Mouse (Mus musculus): ENCODE results near the gene Tpgs1. TPM values are rescaled to one million over a fixed set of nuclear protein-coding genes. Genes with fewer than 3 reads are reported as not detected.

The Tpgs1 gene
- 66.0 and 76.6 TPM in 2 replicates for polyA plus RNA-seq (2016; fragmentation: Nextera tagmentation; extraction: Ambion mirVana)

GRCm38 (mm10) chr10:79668771-79669575 is at the start of gene Tpgs1:
TSS of gene Tpgs1 (plus strand) at chr10:79669369.
- under 1% methylated on average over 45 of the region's 45 CpGs for WGBS
- DNase-seq (ENCODE audit: low spot score) = peak; percentile 93
- H3K4me1 ChIP-seq (replicated peaks) = peaks cover 38% of the 10 kb centered on the region

GRCm38 (mm10) chr10:79623950-79624349 is 45.2 kb upstream of the Tpgs1 start:
- 70% methylated on average over 12 of the region's 12 CpGs for WGBS
- no peaks in the 10 kb centered on the region for H3K27me3 ChIP-seq (ENCODE audit: insufficient read depth, poor library complexity, severe bottlenecking)
- peaks cover 36% of the 10 kb centered on the region for H3K36me3 ChIP-seq
- 0 out of 2 replicates have a peak overlapping the region, but pooled peaks have one; percentile 23 for H3K27ac ChIP-seq
- H3K9me3 ChIP-seq = no peaks in the 10 kb centered on the region
- no peak for DNase-seq (ENCODE audit: low spot score)
- H3K4me3 ChIP-seq = no peak overlapping the region
- H3K4me1 ChIP-seq (replicated peaks) = peaks cover 19% of the 10 kb centered on the region

More at GRCm38 (mm10) chr10:79668771-79669575, at the start of gene Tpgs1:
- Histone ChIP-seq H3K9me3 (no peaks in the 10 kb centered on the region), H3K27me3 (ENCODE audit: insufficient read depth, poor library complexity, severe bottlenecking) (no peaks in the 10 kb centered on the region), H3K36me3 (peaks cover 26% of the 10 kb centered on the region), H3K27ac (peak within 1 kb of the TSS; percentile 98), H3K4me3 (peak within 1 kb of the TSS; percentile 77)

GRCm38 (mm10) chr10:79625398-79625797 is 43.8 kb upstream of the Tpgs1 start:
- WGBS = 85% methylated on average over 9 of the region's 9 CpGs
- DNase-seq (ENCODE audit: low spot score) = no peak
- Histone ChIP-seq H3K4me3 (no peak overlapping the region), H3K4me1 (replicated peaks) (peaks cover 16% of the 10 kb centered on the region), H3K36me3 (peaks cover 32% of the 10 kb centered on the region), H3K27ac (no peak overlapping the region), H3K27me3 (ENCODE audit: insufficient read depth, poor library complexity, severe bottlenecking) (no peaks in the 10 kb centered on the region), H3K9me3 (0 out of 2 replicates have a peak, but pooled peaks cover 2% of the 10 kb centered on the region)

- Histone ChIP-seq H3K4me3 (no peak overlapping the region), H3K27ac (no peak overlapping the region), H3K27me3 (ENCODE audit: insufficient read depth, poor library complexity, severe bottlenecking) (no peaks in the 10 kb centered on the region), H3K36me3 (peaks cover 29% of the 10 kb centered on the region), H3K4me1 (replicated peaks) (peaks cover 12% of the 10 kb centered on the region; the same call in 1 of the 2 replicates), H3K9me3 (0 out of 2 replicates have a peak, but pooled peaks cover 5% of the 10 kb centered on the region)
- WGBS = 88% methylated on average over 10 of the region's 10 CpGs
- no peak for DNase-seq (ENCODE audit: low spot score)
Observed at GRCm38 (mm10) chr10:79626156-79626555, 43.0 kb upstream of the Tpgs1 start.

- no peaks in the 10 kb centered on the region for H3K27me3 ChIP-seq (ENCODE audit: insufficient read depth, poor library complexity, severe bottlenecking)
- 0 out of 2 replicates have a peak, but pooled peaks cover 5% of the 10 kb centered on the region for H3K9me3 ChIP-seq
- WGBS = 87% methylated on average over 5 of the region's 5 CpGs
Observed at GRCm38 (mm10) chr10:79628377-79628776, 40.8 kb upstream of the Tpgs1 start.

GRCm38 (mm10) chr10:79631432-79631831 is 37.7 kb upstream of the Tpgs1 start:
- Histone ChIP-seq H3K27me3 (ENCODE audit: insufficient read depth, poor library complexity, severe bottlenecking) (no peaks in the 10 kb centered on the region), H3K36me3 (peaks cover 16% of the 10 kb centered on the region), H3K4me3 (no peak overlapping the region), H3K27ac (no peak overlapping the region), H3K4me1 (replicated peaks) (peaks cover 17% of the 10 kb centered on the region), H3K9me3 (0 out of 2 replicates have a peak, but pooled peaks cover 5% of the 10 kb centered on the region)
- DNase-seq (ENCODE audit: low spot score) = no peak
- 76% methylated on average over 4 of the region's 4 CpGs for WGBS

More at GRCm38 (mm10) chr10:79628377-79628776, 40.8 kb upstream of the Tpgs1 start:
- Histone ChIP-seq H3K36me3 (peaks cover 29% of the 10 kb centered on the region), H3K4me3 (no peak overlapping the region), H3K4me1 (replicated peaks) (peaks cover 9% of the 10 kb centered on the region), H3K27ac (no peak overlapping the region)
- DNase-seq (ENCODE audit: low spot score) = no peak

- Histone ChIP-seq H3K4me1 (replicated peaks) (peaks cover 35% of the 10 kb centered on the region), H3K36me3 (peaks cover 11% of the 10 kb centered on the region), H3K27ac (peak overlapping the region; percentile 23; the same call in 1 of the 2 replicates), H3K9me3 (0 out of 2 replicates have a peak, but pooled peaks cover 5% of the 10 kb centered on the region), H3K27me3 (ENCODE audit: insufficient read depth, poor library complexity, severe bottlenecking) (peaks cover 9% of the 10 kb centered on the region), H3K4me3 (no peak overlapping the region)
- DNase-seq (ENCODE audit: low spot score) = no peak
- WGBS = 86% methylated on average over 17 of the region's 17 CpGs
Observed at GRCm38 (mm10) chr10:79633006-79633777, 36.0 kb upstream of the Tpgs1 start.

- Histone ChIP-seq H3K4me1 (replicated peaks) (peaks cover 54% of the 10 kb centered on the region), H3K9me3 (no peaks in the 10 kb centered on the region), H3K36me3 (no peaks in the 10 kb centered on the region), H3K27me3 (ENCODE audit: insufficient read depth, poor library complexity, severe bottlenecking) (peaks cover 33% of the 10 kb centered on the region), H3K27ac (0 out of 2 replicates have a peak overlapping the region, but pooled peaks have one; percentile 94), H3K4me3 (peak overlapping the region; percentile 86)
- 81% methylated on average over 8 of the region's 8 CpGs for WGBS
- no peak for DNase-seq (ENCODE audit: low spot score)
Observed at GRCm38 (mm10) chr10:79636287-79636686, 32.9 kb upstream of the Tpgs1 start.

- peak within 1 kb of the TSS; percentile 86 for H3K4me3 ChIP-seq
- H3K27me3 ChIP-seq (ENCODE audit: insufficient read depth, poor library complexity, severe bottlenecking) = peaks cover 33% of the 10 kb centered on the region
- H3K4me1 ChIP-seq (replicated peaks) = peaks cover 54% of the 10 kb centered on the region
- under 1% methylated on average over 116 of the region's 116 CpGs for WGBS
- no peaks in the 10 kb centered on the region for H3K36me3 ChIP-seq
- H3K27ac ChIP-seq = peak within 1 kb of the TSS; percentile 94
- H3K9me3 ChIP-seq = no peaks in the 10 kb centered on the region
- DNase-seq (ENCODE audit: low spot score) = peak; percentile 74
Observed at GRCm38 (mm10) chr10:79637128-79638110, 31.8 kb upstream of the Tpgs1 start, which contains the start of gene Shc2. TSS of gene Shc2 (minus strand) at chr10:79637918.

- H3K27ac ChIP-seq = peak overlapping the region; percentile 94
- H3K27me3 ChIP-seq (ENCODE audit: insufficient read depth, poor library complexity, severe bottlenecking) = peaks cover 33% of the 10 kb centered on the region
- peak overlapping the region; percentile 86 for H3K4me3 ChIP-seq
- DNase-seq (ENCODE audit: low spot score) = peak; percentile 77
- peaks cover 50% of the 10 kb centered on the region for H3K4me1 ChIP-seq (replicated peaks)
- H3K36me3 ChIP-seq = no peaks in the 10 kb centered on the region
- WGBS = 3% methylated on average over 23 of the region's 23 CpGs
- no peaks in the 10 kb centered on the region for H3K9me3 ChIP-seq
Observed at GRCm38 (mm10) chr10:79638486-79639204, 30.5 kb upstream of the Tpgs1 start.

GRCm38 (mm10) chr10:79645711-79646110 is 23.5 kb upstream of the Tpgs1 start, which contains the start of gene Odf3l2:
TSS of gene Odf3l2 (minus strand) at chr10:79645738.
- DNase-seq (ENCODE audit: low spot score) = no peak
- Histone ChIP-seq H3K27me3 (ENCODE audit: insufficient read depth, poor library complexity, severe bottlenecking) (no peaks in the 10 kb centered on the region), H3K36me3 (no peaks in the 10 kb centered on the region), H3K4me1 (replicated peaks) (peaks cover 13% of the 10 kb centered on the region), H3K27ac (no peak within 1 kb of the TSS), H3K9me3 (no peaks in the 10 kb centered on the region), H3K4me3 (no peak within 1 kb of the TSS)
- 65% methylated on average over 8 of the region's 8 CpGs for WGBS

All from hindbrain, embryonic 10.5 days (tissue).